Mouse (Mus musculus): ENCODE measurements around the gene Lrrc46. TPM values are rescaled to one million over a fixed set of nuclear protein-coding genes. Genes with fewer than 3 reads are reported as not detected.
A peak's percentile ranks its signal among the peaks of the same experiment; 100 is the strongest.

Lrrc46 gene
- polyA plus RNA-seq, 2 experiments from 2014 or later: not detected

DNA sequence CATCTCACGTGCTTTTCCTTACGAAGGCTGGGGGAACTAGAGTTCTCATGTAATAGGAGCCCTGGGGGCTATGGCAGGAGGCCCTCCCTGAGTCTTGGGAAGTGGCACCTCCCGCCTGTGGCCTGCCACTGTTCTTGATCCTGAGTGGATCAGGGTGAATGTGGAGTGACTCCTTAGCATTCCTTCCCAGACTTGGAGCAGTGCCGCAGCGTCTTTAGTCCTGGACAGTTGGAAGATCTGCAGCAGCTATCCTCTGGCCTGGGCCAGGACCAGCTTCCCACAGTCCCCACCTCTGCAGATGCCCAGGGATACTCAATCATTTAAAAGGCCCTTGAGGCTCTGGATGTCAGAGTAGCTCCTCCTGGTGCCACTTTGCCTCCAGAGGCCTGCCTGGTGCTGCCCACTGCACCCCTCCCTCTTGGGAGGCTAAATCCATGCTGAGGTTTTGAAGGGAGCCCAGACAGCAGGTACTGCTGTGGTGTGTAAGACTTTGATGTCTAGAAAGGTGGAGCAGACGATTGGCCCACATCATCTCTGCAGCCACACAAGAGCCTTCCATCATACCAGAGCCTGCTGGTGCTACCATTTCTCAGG lies 8.4 kb upstream of the Lrrc46 start:
- no peak for ATAC-seq

DNA sequence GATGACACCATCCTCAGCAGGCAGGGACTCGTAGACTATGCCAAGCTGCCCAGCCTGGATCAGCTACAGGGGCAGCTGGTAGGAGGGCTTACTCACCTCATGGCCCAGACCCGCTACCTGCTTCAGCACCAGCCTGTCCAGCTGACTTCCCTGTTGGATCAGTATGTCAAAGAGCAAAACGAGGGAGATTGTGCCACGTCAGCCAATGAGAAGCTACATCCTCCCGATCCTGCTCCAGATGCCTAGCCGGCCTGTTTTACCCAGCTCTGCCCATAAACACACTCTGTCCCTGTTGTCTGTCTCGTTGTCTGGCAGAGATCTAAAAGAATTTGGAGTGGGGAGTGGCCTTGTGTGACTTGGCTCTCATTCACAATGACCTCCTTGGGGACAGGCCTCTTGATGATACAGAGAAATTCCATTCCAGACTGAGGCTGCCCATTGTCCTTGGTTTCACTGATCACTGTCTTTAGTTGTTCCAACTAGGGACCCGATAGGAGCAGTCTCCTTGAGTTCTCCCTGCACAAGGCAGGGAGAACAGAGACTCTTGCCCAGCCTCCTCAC lies 7.0 kb upstream of the Lrrc46 start:
- ATAC-seq: no peak

DNA sequence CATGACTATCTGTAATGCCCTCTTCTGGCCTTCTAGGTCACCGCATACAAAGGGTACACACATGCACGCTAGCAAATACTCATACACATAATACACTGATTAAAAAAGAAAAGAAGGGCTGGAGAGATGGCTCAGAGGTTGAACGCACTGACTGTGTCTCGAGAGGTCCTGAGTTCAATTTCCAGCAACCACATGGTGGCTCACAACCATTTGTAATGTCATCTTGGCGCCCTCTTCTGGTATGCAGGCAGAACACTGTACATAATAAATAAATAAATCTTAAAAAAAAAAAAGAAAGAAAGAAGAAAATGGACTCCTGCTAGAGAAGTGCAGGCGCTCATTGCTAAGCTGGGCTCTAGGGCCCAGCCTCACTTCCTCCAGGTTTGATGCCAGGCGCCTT lies 4.7 kb upstream of the Lrrc46 start:
- no peak for ATAC-seq

DNA sequence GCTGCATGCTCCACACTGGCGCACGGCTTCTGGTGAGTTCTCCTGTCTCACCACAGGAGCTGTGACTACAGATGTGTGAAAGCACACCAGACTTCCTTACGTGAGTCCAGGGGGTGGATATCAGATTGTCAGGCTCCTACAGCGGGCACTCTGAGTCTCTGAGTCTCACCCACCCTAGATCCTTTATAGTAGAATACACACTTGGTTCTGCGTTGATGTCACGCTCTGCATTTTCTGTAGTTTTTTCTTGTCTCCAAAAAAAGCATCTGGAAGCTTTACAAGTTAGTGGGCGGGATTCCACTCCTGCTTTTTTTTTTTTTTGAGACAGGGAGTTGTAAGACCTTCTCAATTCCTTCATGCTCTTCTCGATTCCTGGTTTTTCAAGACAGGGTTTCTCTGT lies 3.7 kb upstream of the Lrrc46 start:
- ATAC-seq: no peak

DNA sequence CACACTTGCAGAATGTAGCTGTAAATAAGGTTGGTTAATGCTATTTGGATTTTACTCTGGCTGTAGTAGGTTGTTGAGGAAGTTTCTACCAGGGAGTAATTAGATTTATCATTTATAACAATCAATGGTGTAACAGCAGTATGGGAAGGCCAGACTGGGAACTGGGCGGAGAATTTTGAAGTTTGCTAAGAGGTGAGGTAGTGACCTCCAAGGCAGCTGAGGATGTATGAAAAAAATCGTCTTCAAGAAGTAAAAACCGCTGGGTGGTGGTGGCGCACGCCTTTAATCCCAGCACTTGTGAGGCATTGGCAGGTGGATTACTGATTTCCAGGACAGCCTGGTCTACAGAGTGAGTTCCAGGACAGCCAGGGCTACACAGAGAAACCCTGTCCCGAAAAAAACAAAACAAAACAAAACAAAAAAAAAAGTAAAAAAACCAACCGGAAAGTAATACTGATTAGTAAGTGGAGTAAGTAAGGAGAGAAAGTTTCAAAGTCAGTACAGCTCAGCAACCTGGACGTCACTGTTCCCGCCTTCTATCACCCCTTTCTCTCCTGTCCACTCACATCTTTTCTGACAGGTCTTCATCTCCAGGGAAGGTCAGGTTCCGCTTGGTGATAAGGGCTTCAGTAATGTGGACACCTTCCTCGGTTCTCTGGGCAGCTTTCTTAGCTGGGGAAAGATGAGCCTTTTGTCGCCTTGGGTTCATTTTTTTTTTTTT lies 746 bp downstream of the Lrrc46 start:
- ATAC-seq: no peak

DNA sequence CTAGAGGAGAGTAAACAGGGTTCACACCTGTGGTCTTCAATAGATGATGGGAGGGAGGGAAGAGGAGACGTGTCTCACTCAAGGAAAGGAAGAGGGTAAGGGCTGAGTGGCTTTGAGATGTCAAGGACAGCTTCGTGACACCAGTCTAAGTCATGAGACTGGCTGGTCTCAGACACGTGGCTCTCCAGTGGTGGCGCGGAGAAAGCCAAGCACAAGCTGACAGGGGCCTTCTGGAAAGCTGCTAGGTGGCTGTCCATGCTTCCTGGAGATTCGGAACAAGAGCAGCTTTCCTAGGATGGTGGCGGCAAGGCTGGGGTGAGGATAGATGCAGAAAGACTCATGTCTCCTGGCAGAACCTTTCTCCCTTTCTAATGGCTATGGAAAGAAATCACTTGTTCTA lies 2.3 kb downstream of the Lrrc46 start:
- no peak for ATAC-seq

DNA sequence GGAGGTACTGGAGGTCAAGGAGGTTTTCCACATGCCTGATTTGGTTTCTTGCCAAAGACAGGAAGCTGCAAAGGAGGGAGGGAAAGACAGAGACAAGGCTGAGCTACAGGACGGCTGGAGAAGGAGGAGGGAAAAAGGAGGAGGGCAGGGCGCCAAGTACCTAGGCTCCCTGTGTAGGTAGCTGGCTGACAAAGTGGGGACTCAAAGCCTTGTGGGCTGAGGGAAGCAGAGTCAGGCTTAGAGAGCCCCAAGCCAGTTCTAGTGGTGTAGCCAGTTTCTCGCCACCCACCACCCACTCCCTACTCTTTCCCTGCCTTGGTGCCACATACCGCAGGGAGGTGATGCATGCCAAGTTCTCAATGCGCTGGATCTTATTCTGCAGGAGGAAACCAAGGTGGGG lies 5.1 kb downstream of the Lrrc46 start:
- ATAC-seq: no peak

DNA sequence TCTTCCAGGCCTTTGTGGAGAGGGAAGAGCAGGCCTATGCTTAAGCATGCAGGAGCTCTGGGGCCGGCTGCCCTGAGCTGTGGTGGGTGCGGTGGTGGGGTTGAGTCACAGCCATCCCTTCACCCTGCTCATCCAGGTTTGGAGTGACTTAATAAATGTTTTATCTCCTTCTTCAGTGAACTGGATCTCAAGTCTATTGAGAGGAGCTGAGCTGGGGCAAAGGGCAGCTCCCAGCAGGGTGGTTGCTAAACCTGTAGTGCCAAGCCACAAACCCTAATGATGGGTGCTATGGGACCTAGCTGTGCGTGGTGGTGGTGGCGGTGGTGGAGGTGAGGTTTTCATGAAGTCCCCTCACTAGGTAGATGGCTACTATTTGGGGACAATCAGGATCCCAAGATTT lies 7.4 kb downstream of the Lrrc46 start:
- ATAC-seq: no peak

DNA sequence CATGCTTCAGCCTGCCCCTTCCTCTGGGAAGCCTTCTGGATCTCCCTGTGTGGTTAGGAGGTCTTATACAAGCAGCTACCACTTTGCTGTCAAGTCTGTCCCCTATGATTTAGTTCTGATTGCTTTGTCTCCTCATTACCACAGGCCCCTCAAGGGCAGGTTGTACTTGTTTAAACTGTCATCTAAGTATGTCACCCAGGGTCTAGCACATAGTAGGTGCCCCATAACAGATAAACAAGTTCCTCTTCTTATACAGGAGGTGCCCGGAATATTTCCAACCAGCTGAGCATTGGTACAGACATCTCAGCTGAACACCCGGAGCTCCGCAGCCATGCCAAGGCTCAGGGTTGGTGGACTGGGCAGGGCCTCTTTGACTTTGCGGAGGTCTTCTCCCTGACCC lies 8.7 kb downstream of the Lrrc46 start:
- no peak for ATAC-seq

DNA sequence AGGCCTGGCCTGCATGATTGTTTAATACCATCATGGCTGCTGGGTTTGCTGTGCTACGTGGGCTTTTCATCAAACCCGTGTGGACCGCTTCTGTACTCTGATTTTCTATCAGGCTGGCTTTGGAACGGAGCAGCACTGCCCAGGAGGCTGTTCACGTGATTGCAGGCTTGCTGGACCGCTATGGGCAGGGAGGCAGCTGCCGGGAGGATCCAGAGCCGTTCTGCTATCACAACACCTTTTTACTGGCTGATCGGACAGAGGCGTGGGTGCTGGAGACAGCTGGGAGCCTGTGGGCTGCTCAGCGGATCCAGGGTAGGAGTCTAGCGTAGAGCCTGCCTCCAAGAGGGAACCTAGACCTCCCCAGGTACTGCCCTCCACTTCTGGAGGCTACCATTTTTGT lies 9.2 kb downstream of the Lrrc46 start:
- no peak for ATAC-seq

DNA sequence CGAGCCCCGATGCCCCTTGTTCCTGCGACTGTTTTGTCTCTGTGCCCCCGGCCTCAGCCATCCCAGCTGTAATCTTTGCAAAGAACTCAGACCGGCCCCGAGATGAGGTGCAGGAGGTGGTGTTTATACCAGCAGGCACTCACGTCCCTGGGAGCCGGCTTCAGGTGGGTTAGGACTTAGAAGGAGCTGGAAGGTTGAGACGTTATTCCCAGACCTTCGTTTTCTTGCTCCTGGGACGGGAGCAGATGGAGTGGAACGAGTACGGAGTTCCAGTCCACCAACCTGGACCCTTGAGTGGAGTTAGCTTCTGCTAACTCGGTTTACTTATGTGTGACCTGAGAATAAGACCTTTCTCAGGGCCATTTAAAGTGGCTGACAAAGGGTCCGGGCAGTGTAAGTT lies 10.8 kb downstream of the Lrrc46 start:
- no peak for ATAC-seq

DNA sequence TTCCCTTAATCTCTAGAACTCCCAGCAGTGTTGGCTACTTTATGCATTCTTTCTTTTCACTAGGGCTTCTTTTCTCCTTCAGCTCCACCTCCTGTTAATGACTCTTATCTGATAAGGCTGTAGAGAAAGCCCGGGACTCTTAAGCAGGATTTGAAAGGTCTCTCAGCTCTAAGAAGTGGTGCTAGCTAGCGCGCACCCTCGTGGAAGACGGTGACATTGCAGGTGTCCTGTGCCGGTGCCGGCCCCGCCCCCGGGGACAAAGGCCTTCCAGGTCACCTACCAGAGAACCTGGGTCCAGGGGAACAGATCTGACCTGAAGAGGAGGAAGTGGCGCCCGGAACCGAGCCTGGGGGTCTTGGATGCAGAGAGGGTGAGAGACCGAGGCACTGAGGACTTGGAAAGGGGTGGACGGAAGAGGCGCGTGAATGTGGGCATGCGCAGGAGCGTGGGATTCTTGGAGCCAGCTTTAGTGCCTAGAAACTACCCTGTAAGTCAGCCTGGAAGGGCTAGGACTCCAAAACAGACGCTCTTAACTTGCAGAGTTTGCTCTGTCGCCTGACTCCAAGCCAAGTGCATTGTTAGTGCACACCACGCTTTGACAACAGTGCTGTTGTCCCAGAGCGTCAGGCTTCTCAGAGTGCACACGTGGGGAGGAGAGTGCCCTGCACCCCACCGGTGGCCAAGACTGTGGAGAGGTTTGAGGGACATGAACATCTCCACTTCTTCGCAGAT lies 11.4 kb downstream of the Lrrc46 start, which contains the start of gene Scrn2:
TSS of gene Scrn2 (plus strand) at position 253 of the 732 bp plus-strand sequence.
- peak; percentile 69 for ATAC-seq

DNA sequence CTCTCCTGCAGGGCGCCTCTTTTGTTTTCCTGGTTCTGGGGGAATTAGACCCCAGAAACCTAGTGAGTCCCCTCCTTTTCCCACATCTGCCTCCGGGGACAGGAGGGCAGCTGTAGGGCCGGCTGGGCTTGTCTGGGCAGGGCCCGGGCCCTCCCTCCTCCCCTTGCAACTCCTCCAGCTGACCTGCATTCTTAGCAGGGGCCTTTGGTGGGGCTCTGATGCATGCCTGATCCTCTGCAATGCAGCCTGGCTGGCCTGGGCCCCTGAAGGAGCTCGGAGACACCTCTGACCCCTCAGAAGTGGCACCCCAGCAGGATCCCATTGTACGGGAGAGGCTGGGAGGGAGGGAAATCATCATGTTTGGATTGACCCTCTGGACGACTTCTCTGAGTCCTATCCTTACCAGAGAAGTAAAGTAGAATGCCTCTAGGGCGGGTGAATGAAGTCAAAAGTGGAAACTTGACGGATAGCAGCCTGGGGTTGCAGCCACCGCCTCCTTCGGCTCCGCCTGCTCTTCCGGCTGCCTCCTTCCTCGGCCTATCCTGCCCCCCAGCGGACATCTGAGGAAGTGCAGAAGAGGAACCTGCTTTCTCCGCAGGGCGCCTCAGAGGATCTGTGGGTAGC lies 15.4 kb downstream of the Lrrc46 start:
- peak; percentile 52 for ATAC-seq

DNA sequence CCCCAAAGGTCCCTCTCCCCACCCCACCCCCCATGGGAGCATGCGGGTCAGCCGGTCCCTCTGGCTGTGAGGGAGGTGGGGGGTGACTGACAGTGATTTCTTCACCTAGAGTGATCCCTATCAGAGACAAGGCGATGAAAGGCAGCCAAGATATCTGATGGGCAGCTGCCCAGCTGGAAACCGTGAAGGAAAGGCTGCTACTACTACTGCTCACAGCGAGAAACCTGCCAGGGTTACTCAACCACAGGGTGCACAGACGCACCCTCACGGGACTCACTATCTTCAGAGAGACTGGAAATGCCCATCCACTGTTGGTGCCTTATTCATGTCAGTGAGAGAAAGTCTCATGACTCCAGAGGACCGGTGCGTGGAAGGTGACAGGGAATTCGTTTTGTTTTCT lies 16.2 kb downstream of the Lrrc46 start:
- no peak for ATAC-seq

DNA sequence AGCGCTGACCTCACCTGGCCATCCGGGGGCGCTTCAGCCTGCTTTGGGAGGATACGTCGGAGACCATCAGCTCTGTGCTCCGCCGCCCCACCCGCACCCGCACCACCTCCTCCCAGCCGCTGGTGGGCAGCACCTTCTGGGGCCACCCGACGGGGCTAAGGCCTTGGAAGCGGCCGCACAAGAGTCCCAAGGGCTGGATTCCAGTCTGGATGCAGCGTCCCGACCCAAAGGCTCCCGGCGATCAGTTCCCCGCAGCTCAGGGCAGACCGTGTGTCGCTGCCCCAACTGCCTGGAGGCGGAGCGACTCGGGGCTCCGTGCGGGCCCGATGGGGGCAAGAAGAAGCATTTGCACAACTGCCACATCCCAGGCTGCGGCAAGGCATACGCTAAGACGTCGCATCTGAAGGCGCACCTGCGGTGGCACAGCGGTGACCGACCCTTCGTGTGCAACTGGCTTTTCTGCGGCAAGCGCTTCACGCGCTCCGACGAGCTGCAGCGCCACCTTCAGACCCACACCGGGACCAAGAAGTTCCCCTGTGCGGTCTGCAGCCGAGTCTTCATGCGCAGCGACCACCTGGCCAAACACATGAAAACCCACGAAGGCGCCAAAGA lies 19.2 kb downstream of the Lrrc46 start:
- peak; percentile 66 for ATAC-seq

DNA sequence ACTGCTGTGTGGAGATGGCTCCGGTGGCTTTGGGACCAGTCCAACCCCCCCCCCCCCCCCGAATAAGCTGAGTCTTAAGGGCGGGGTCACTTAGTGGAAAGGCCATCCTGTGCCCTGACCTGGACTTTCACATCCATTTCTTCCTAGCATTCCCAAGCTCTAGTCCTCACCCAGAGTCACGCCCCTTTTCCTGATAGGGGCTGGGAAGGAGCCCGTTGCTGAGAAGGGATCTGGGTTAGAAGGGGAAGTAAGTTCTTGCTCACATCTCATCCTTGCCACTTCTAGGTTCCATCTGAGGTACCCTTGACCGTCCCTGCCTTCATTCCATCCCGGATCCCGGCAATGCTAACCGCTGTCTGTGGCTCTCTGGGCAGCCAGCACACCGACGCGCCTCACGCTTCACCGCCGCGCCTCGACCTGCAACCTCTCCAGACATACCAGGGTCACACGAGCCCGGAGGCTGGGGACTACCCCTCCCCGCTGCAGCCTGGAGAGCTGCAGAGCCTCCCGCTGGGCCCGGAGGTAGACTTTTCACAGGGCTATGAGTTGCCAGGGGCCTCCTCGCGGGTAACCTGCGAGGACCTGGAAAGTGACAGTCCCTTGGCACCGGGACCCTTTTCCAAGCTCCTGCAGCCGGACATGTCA lies 20.0 kb downstream of the Lrrc46 start:
- no peak for ATAC-seq

DNA sequence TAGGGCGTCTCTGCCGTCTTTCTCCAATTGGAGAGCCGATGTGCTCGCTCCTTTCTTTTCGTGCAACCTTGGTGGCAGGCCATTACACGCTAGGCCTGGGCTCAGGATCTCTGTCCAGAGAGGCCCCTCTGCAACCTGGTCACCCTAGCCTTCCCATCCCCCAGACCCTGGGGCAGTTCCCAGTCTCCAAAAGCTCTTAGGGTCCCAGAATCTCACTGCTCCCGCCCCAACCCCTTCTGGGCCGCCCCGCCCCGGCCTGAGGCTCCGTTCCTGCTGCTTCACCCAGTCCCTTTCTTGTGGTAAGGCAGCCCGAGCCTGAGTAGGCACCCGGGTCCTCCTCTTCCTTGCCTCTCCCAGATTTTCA lies 21.9 kb downstream of the Lrrc46 start:
- ATAC-seq: no peak

DNA sequence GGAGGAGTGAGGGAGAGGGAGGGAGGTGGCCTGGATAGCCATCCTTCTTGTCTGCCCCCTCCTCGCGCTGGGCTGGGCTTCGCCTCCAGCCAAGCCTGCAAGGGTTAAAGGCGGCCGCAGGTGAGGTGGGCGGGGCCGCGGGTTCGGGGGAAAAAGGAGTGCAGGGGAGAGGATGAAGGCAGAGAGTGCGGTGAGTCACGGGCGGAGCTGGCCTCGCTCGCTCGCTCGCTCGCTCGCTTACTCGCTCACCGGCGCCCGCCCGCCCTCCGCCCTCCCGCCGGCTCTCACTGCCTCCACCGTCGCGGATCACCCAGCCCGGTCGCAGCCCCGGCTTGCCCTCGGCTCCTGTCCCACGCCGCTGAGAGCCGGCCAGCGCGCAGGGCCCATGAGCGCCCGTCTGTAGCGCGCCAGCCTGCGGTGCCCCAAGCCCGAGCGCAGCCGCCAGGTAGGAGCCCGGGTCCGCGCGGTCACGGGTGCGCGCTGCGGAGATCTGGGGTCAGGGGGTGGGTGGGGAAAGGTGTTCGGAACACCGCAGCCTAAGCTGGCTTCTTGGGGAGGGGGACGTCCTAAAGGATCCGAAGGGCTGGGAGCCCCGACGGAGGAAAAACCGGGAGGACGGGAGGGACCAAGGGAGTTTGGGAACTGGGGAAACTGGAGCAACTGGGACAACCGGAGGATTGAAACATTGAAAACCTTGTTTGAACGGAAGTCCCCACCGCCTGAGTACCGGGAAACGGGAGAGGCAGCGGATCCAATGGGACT lies 22.4 kb downstream of the Lrrc46 start:
- ATAC-seq: peak; percentile 20

DNA sequence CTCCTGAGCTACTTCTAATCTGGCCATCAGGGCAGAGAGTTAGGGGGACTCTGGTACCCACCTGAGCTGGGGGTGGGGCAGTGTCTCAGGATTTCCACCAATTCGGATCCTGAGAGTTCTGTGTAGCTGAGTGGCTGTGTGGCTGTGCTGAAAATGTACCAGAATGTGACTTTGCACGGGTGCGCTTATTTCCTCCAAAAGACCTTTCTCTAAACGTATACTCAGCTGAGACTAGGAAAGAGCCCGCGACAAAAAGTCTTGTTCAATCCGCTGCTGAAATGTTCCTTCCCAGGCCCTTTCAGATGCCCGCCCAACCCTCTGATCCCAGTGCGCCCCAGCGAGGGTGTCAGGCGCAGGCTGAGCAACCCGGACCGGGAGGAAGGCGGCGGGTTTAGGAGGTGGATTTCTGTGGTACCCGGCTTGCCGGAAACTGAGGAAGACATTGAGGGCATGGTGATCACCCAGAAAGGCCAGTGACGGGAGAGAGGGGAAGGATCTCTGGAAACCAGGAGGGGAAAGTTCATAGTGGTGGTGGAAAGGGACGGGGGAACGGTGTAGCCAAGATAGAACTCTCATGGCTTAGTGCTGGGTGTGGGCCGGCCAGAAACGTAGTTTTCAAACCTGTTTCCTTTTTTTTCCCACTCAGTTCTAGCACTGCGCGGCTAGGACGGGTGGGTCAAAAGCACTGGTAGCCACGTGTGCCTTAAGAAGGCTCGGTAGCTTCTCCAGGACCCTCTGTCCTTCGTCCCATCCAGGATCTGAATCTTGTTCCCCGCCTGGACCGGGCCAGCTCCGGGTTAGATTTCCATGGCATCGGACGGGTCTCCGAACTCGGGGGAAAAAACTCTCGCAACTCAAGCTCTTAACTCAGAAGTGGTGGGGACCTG lies 23.3 kb downstream of the Lrrc46 start:
- ATAC-seq: no peak

DNA sequence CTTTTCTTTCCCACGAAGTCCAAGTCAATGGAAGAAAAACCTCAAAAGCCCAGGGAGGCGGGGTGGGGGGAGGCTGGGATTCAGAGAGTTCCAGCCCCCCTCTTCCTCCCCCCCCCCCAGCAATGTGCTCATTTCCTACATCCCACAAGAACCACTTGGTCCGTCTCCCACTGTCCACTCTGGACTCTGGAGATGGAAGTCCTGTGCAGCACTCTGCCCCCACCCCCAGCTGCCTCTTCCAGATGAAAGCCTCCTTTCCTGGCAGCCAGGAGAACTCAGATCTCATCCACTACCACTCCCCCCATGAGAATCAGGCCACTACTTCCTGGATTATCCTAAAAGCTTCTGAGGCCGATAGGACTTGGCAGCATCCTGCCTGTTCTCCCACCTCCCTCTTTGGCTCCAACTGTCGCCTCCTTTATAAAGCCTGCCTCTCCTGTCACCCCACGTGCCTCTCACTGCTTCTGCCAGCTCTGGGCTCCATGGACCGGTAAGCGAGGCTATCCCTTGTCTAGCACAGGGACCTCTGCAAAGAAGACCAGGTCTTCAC lies 28.0 kb downstream of the Lrrc46 start, which contains the start of gene Sp6:
TSS of gene Sp6 (plus strand) at position 274 of the 550 bp plus-strand sequence.
- ATAC-seq: no peak
